Mouse (Mus musculus): ENCODE measurements around the gene Arhgap28.
"Not testable (repeated sequence)": the region's sequence is repeated elsewhere in the genome, so short reads cannot be mapped to it uniquely, and the experiment has no call there.

Arhgap28 gene

GRCm38 (mm10) chr17:67888081-67888480 is 115.8 kb downstream of the Arhgap28 start:
- DNase-seq (ENCODE audit: low read depth in 2 of 2, low spot score in 2 of 2), result no peak

- no peak for DNase-seq (ENCODE audit: low read depth in 2 of 2, low spot score in 2 of 2)
Measured at GRCm38 (mm10) chr17:67886326-67886725, 117.6 kb downstream of the Arhgap28 start.

- DNase-seq (ENCODE audit: low read depth in 2 of 2, low spot score in 2 of 2), result no peak
Measured at GRCm38 (mm10) chr17:67877599-67877998, 126.3 kb downstream of the Arhgap28 start.

DNA sequence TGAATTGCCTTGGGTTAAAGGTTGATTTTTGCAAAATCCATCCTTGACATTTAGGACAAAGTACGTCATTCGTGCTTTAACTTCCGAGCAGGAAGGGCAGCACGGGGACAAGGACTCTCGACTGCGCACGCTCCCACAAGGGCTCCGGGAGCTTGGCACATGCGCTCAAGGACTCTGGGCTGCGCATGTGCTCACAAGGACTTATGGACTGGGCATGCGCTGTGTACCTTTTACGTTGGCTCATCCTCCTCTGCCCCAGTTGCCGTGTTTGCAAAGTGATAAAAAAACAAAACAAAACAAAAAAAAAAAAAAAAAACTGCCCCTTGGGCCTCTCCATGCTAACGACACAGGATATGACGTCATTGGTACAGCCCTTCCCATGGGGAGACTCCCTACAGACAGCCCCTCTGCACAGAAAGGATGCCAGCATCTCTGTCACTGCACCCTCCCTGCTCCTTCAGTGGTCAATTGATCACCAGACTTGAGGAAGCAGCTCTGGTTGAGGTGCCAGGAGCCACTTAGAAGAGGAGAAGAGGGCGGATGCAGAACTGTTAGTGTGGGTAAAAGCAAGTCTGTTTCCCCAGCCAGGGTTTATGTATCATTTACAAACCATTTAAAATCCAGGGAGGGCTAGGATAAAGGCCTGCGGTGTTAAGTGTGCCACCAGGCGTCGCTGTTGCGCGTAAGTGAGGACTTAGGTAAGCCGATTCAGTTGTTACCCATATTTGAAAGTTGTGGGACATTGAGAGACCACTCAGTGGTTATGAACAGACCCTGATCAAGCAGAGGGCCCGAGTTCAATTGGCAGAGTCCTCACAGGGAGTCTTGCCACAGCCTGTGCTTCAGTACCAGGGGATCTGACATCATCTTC is 134.0 kb downstream of the Arhgap28 start:
- DNase-seq (ENCODE audit: low read depth in 2 of 2, low spot score in 2 of 2), result no peak

GRCm38 (mm10) chr17:67866541-67867241 is 137.2 kb downstream of the Arhgap28 start:
- no peak for DNase-seq (ENCODE audit: low read depth in 2 of 2, low spot score in 2 of 2)

GRCm38 (mm10) chr17:67866026-67866425 is 137.9 kb downstream of the Arhgap28 start:
- DNase-seq (ENCODE audit: low read depth in 2 of 2, low spot score in 2 of 2), result no peak

DNA sequence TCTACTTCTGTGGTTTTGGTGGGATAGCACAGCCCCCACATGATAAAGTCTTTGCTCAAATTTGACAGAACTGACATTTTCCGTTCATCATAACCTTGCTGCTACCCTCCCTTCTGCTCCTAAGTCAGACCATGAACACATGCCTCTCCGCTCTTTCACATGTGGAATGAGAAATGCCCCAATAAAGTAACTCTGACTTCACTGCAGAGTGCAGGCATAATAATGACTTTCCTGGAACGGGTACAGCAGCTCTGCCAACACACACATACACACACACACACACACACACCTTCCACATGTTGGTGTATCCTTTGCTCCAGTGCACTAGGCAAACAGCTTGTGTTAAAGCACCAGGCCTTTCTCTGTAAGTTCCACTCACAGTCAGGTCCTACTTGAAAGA is 139.0 kb downstream of the Arhgap28 start:
- DNase-seq (ENCODE audit: low read depth in 2 of 2, low spot score in 2 of 2), result no peak

DNA sequence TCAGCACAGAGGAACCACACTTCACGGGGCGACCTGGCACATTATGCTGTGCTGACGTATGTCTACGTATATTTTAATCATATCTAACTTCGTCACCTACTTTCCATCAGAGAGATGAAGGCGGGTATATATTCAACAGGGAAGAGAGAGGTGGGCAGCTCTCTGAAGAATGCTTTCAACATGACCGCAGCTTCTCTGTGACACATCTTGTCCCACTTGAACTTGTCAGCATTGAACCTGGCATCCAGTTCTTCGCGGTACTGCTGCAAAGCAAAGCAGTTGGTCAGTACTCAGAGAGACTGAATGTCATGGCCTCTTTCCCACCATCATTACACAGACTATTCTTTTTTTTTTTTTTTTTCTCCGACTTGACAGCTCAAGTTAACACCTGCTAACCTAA is 139.6 kb downstream of the Arhgap28 start:
- no peak for DNase-seq (ENCODE audit: low read depth in 2 of 2, low spot score in 2 of 2)

DNA sequence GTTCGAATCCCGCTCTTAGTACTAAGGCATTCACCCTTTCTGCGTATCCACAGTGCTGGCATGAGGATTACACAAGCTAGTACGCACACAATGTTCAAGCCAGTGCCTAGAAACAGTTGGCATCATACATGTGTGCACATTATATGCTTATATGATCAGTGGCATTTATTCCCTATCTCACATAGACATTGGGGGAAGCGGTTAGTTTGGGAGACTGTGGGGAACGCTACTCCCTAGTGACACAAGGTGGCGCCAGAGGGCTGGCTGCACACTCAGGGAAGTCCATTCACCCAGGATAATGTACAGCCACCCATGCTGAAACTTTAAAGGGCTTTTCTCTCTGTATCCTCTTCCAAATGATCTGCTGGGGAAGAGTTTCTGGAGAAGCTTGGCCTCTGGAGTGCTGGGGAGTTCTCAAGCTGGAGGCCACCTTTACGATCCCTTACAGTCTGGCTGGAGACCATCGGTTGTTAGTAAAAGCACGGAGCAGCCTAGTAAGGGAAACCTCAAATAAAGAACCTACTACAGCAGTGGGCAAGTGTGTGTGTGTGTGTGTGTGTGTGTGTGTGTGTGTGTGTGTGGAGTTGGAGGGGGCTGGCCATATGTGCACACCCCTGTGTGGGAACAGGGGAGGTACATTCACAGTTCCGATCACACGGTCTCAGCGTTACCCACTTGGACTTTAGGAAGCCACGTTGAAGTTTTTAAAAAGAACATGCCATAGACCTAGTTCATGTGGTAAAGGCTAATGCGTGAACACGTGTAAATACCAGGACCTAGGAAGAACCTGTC is 142.0 kb downstream of the Arhgap28 start:
- DNase-seq (ENCODE audit: low read depth in 2 of 2, low spot score in 2 of 2), result no peak

DNA sequence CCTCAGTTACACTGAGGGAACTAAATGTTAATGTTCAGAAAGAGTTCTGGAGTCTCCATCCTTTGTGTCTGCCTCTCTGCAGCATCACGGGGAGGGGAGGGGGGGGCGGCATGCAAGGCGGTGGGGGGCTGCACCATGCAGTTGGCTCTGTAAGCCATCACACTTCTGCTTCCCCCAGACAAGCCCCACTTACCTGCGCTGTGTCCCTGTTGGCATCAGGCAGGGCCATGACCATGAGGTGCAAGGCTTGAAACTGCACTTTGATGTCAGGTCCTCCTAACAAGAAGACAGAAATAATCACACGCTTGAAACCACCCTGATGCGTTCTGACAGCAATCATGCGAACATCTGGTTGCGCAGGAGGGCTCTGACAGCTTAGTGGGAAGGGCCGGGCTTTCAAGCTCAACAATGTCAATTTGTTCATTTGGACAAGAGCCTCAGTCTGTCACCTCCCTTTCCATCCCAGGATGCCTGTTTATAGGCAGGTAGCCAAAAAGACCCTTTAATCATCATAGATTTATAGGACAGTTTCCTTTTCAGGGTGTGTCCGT is 142.8 kb downstream of the Arhgap28 start:
- no peak for DNase-seq (ENCODE audit: low read depth in 2 of 2, low spot score in 2 of 2)

- DNase-seq (ENCODE audit: low read depth in 2 of 2, low spot score in 2 of 2), result not testable (repeated sequence)
Measured at GRCm38 (mm10) chr17:67841494-67841893, 162.4 kb downstream of the Arhgap28 start.

- no peak for DNase-seq (ENCODE audit: low read depth in 2 of 2, low spot score in 2 of 2)
Measured at GRCm38 (mm10) chr17:67838948-67839347, 165.0 kb downstream of the Arhgap28 start.

DNA sequence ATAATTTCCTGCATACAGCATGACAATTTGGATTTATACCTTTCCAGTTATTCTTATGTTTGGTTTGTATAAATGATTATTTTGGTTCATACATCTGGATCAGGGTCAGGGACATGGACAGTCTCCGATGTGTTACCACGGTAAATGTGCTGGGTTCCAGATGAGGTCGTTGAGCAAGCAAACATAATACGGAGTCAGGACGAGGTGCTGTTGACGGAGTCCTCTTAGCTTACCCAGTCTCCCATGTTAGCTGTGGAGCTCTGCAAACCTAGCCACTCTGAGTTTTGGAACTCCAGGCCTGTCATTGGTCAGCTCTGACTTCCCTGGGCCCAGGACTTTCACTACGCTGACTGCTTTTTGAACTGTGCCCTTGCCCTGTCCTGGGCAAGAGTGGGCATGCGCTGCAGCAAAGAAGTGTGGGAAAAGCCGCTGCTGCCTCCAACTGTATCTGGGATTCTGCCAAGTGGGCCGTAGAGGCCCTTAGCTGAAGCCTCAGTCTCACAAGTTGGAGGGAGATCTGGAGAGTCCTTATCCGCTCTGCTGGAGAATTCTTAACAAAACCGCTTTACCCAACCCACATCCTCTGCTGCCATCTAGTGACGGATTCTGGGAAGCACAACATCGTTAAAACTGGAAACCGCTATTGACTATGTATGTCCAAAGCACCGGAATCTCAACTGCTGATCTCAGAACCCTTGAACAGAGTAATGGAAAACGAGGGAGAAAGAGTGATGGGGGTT is 166.4 kb downstream of the Arhgap28 start:
- DNase-seq (ENCODE audit: low read depth in 2 of 2, low spot score in 2 of 2), result no peak

DNA sequence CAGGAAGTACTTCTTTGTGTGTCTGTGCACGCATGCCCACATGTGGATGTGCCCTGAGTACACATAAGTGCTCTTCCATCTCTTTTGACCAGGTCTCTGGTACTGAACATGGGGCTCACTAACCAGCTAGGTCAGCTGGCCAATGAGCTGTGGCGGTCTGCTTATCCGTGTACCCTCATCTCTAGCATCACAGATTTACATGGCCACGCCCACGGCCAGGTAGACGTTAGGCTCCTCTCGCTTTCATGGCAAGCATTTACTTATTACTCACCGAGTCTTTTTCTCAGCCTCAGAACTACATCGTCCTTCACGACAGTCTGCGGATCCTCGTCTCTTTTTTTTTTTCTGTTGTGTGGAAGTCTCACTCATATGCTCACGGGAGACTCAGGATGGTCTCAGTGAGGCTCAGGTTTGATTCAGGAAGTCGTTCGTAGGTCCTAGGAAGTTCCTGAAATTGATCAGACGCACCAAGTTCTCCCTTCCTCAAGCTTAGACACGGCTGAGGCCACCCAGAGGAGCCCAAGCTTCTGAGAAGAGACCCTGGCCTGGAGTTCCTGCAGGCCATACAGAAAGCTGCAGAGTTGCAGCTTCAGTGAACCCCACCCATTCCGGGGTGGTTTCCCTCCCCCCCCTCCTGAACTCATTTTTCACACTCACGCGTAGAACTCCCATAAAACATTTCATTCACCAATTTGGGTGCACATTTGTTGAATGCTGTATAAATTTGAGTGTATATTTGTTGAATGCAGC is 167.6 kb downstream of the Arhgap28 start:
- no peak for DNase-seq (ENCODE audit: low read depth in 2 of 2, low spot score in 2 of 2)

- DNase-seq (ENCODE audit: low read depth in 2 of 2, low spot score in 2 of 2), result no peak
Measured at GRCm38 (mm10) chr17:67827431-67827830, 176.5 kb downstream of the Arhgap28 start.

GRCm38 (mm10) chr17:67816916-67817315 is 187.0 kb downstream of the Arhgap28 start:
- DNase-seq (ENCODE audit: low read depth in 2 of 2, low spot score in 2 of 2), result no peak

DNA sequence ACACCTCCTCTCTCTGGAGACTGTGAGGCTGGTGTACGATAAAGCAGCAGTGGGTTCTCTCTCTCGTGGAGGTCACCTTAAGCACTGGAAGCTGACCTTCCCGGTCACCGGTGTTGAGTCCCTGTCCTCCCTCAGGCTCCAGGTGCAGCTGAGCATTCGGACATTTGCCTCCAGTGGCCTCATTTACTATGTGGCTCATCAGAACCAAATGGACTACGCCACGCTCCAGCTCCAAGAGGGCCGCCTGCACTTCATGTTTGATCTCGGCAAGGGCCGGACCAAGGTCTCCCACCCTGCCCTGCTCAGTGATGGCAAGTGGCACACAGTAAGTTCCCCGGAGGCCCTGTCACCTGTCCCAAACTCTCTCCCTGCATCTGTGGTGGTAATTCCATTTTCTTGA is 188.2 kb downstream of the Arhgap28 start:
- DNase-seq (ENCODE audit: low read depth in 2 of 2, low spot score in 2 of 2), result no peak

- DNase-seq (ENCODE audit: low read depth in 2 of 2, low spot score in 2 of 2), result no peak
Measured at GRCm38 (mm10) chr17:67813666-67814065, 190.3 kb downstream of the Arhgap28 start.

DNA sequence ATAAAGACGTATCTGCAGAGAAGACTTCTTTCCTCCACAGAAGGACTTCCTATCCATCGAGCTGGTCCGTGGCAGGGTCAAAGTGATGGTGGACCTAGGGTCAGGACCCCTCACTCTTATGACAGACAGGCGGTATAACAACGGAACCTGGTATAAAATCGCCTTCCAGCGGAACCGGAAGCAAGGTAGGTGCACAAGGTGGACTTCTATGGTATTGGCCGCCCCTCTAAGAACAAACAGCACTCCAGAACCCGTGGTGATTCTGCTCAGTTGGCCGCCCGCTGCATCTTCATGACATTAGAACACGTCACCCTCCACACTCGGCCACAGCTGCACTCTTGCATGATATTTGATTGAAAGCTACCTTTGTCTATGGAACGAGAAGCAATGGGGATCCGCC is 194.7 kb downstream of the Arhgap28 start:
- no peak for DNase-seq (ENCODE audit: low read depth in 2 of 2, low spot score in 2 of 2)
